Mouse (Mus musculus): ENCODE measurements around the gene Ptprk. TPM values are rescaled to one million over a fixed set of nuclear protein-coding genes. Genes with fewer than 3 reads are reported as not detected.

Ptprk gene
- total and polyA plus RNA-seq, 2 experiments from 2014 or later = 25.4 to 43.4 TPM

DNA sequence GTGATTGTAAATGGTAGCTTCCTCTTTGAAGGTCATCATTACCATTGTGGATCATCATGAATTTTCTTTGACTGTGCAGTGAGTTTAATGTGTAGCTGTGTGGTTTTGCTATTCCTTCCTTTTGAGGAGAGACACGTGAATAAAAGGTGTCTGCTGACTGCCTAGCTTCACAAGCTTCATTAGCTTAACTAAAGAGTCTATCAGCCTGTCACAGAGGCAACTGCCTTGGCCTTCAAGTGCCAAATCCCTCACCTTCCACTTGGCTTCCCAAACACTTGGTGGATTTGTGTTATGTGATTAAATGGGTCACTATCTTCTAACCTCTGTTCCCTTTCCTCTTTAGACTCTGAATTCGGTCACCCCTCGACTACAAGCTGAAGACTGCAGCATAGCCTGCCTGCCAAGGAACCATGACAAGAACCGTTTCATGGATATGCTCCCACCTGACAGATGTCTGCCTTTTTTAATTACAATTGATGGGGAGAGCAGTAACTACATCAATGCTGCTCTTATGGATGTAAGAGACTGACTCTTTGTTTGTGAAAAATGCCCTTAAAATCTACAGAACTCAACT is 512.0 kb downstream of the Ptprk start:
- Histone ChIP-seq H3K4me3 (ENCODE audit: low read depth, low read length) (no peak overlapping the region), H3K9me3 (ENCODE audit: low read length) (no peaks in the 10 kb centered on the region), H3K36me3 (ENCODE audit: insufficient read depth, low read length) (peaks cover 2% of the 10 kb centered on the region; the same call in 1 of the 2 replicates), H3K4me2 (ENCODE audit: low read depth, low read length, poor library complexity, severe bottlenecking) (no peak overlapping the region), H3K9ac (replicated peaks; ENCODE audit: low read length, poor library complexity, severe bottlenecking) (no peak overlapping the region), H3K4me1 (ENCODE audit: insufficient read depth, low read length) (no peaks in the 10 kb centered on the region), H3K27me3 (ENCODE audit: insufficient read depth, low read length) (no peaks in the 10 kb centered on the region), H3K27ac (ENCODE audit: low read depth, low read length) (no peak overlapping the region)
- DNase-seq (ENCODE audit: low spot score) = peak; percentile 47
- no peak for ATAC-seq (ENCODE audit: low FRiP score)
- 58% methylated on average over 4 of the region's 4 CpGs for WGBS
- no peak for TF ChIP-seq CTCF (IDR thresholded peaks at IDR 0.05)

DNA sequence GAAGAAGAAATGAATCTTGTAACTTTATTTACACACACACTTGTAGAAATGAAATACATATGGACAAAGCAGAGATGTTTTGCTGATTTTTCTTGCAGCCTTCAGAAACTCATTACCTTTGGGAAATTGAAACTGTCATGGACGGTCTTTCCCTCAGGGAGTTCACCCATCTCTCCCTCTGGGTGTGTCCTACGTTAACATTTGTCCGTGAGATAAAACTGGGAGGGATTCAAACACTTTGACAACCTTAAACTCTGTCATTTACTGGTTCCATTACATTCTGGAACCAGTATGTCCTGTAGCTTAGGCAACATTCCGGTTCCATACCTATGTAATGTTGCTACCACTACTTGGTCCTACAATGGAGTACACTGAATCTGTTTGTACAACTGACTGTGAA is 513.8 kb downstream of the Ptprk start:
- ATAC-seq (ENCODE audit: low FRiP score) (no peak), DNase-seq (ENCODE audit: low spot score) (no peak)
- no peak overlapping the region for H3K4me2 ChIP-seq (ENCODE audit: low read depth, low read length, poor library complexity, severe bottlenecking)
- H3K9me3 ChIP-seq (ENCODE audit: low read length) = no peaks in the 10 kb centered on the region
- H3K36me3 ChIP-seq (ENCODE audit: insufficient read depth, low read length) = no peaks in the 10 kb centered on the region
- TF ChIP-seq CTCF (IDR thresholded peaks at IDR 0.05) = no peak
- no peak overlapping the region for H3K27ac ChIP-seq (ENCODE audit: low read depth, low read length)
- H3K9ac ChIP-seq (replicated peaks; ENCODE audit: low read length, poor library complexity, severe bottlenecking) = no peak overlapping the region
- no peaks in the 10 kb centered on the region for H3K4me1 ChIP-seq (ENCODE audit: insufficient read depth, low read length)
- no peaks in the 10 kb centered on the region for H3K27me3 ChIP-seq (ENCODE audit: insufficient read depth, low read length)
- WGBS = 93% methylated on average over 4 of the region's 4 CpGs
- H3K4me3 ChIP-seq (ENCODE audit: low read depth, low read length) = no peak overlapping the region

DNA sequence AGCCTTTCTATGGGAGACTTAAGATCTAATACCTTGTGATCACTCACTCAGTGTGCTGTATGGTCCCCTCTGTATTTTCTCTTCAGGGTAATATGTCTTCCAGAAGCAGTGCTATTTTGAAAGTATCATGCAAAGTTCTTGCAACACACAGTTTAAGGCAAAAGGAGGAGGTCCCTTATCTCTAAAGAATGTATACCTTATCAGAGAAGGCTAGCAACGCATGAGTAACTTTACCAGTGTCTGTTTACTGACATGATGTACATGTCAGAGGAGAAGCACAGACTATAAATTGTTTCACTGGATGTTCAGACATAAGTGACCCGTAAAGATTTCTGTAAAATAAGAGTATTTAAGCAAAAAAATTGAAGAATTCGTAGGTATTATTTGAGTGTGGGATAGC is 516.2 kb downstream of the Ptprk start:
- no peak for TF ChIP-seq CTCF (IDR thresholded peaks at IDR 0.05)
- no peak overlapping the region for H3K9ac ChIP-seq (replicated peaks; ENCODE audit: low read length, poor library complexity, severe bottlenecking)
- H3K9me3 ChIP-seq (ENCODE audit: low read length) = no peaks in the 10 kb centered on the region
- H3K36me3 ChIP-seq (ENCODE audit: insufficient read depth, low read length) = no peaks in the 10 kb centered on the region
- WGBS = 92% methylated on average over 3 of the region's 3 CpGs
- no peak overlapping the region for H3K4me2 ChIP-seq (ENCODE audit: low read depth, low read length, poor library complexity, severe bottlenecking)
- no peak overlapping the region for H3K4me3 ChIP-seq (ENCODE audit: low read depth, low read length)
- H3K27ac ChIP-seq (ENCODE audit: low read depth, low read length) = no peak overlapping the region
- DNase-seq (ENCODE audit: low spot score) = no peak
- H3K4me1 ChIP-seq (ENCODE audit: insufficient read depth, low read length) = no peaks in the 10 kb centered on the region
- H3K27me3 ChIP-seq (ENCODE audit: insufficient read depth, low read length) = no peaks in the 10 kb centered on the region
- no peak for ATAC-seq (ENCODE audit: low FRiP score)

DNA sequence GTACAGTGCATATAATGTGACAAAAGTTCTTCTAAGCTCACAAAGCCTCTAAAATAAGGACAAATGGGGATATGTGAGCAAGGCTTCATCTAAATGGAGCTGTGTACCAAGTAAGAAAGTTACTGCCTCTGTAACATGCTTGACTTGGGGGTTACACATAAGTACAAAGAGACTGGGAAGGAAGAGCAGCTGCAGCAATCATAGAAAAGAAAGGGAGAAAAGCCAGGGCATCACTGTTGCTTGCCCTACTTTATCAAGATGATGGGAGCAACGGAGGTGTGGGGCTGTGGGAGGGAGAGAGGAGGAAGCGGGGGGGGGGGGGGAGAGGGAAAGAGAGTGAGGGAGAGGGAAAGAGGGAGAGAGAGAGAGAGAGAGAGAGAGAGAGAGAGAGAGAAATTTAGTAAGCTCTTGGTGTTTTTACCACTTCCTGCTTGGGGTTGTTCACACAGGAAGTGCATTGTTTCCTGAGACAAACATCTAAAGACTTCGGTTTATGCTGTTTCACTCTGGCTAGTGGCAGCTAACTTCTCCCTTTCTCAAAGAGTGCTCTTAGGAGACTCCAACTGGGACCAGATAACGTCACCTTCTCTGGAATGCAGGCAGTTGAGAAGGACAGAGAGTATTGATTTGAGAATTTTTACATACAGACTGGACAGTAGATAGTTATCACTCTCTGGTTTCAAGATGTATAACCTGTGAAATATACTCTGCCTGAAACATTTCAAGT is 519.1 kb downstream of the Ptprk start:
- WGBS = 76% methylated on average over 3 of the region's 4 CpGs
- Histone ChIP-seq H3K4me2 (ENCODE audit: low read depth, low read length, poor library complexity, severe bottlenecking) (no peak overlapping the region), H3K9ac (replicated peaks; ENCODE audit: low read length, poor library complexity, severe bottlenecking) (no peak overlapping the region), H3K27me3 (ENCODE audit: insufficient read depth, low read length) (no peaks in the 10 kb centered on the region), H3K9me3 (ENCODE audit: low read length) (no peaks in the 10 kb centered on the region), H3K36me3 (ENCODE audit: insufficient read depth, low read length) (no peaks in the 10 kb centered on the region), H3K27ac (ENCODE audit: low read depth, low read length) (no peak overlapping the region), H3K4me1 (ENCODE audit: insufficient read depth, low read length) (no peaks in the 10 kb centered on the region), H3K4me3 (ENCODE audit: low read depth, low read length) (no peak overlapping the region)
- ATAC-seq (ENCODE audit: low FRiP score) (no peak), DNase-seq (ENCODE audit: low spot score) (no peak)
- no peak for TF ChIP-seq CTCF (IDR thresholded peaks at IDR 0.05)

DNA sequence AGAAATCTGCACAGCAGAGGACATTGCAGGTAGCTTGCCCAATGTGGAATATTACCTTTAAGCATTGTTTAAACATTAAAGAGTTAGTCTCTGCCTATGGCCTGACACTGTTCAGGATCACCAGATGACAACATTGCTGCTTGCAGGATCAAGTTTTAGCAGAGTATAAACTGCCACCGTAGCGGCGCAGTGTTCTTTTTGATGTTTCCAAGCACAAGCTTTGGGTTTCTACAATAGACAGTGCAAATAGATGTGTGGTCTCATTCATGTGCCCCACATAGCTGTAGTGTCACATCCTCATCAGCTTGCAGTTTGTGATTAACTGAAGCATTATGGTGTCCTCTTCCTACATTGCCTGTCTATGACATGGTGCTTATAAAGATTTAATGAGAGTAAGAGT is 522.3 kb downstream of the Ptprk start:
- Histone ChIP-seq H3K4me3 (ENCODE audit: low read depth, low read length) (no peak overlapping the region), H3K27me3 (ENCODE audit: insufficient read depth, low read length) (no peaks in the 10 kb centered on the region), H3K4me1 (ENCODE audit: insufficient read depth, low read length) (no peaks in the 10 kb centered on the region), H3K4me2 (ENCODE audit: low read depth, low read length, poor library complexity, severe bottlenecking) (no peak overlapping the region), H3K36me3 (ENCODE audit: insufficient read depth, low read length) (no peaks in the 10 kb centered on the region), H3K9me3 (ENCODE audit: low read length) (no peaks in the 10 kb centered on the region), H3K9ac (replicated peaks; ENCODE audit: low read length, poor library complexity, severe bottlenecking) (no peak overlapping the region), H3K27ac (ENCODE audit: low read depth, low read length) (no peak overlapping the region)
- WGBS = 89% methylated on average over 3 of the region's 3 CpGs
- TF ChIP-seq CTCF (IDR thresholded peaks at IDR 0.05) = no peak
- no peak for DNase-seq (ENCODE audit: low spot score)
- ATAC-seq (ENCODE audit: low FRiP score) = no peak

DNA sequence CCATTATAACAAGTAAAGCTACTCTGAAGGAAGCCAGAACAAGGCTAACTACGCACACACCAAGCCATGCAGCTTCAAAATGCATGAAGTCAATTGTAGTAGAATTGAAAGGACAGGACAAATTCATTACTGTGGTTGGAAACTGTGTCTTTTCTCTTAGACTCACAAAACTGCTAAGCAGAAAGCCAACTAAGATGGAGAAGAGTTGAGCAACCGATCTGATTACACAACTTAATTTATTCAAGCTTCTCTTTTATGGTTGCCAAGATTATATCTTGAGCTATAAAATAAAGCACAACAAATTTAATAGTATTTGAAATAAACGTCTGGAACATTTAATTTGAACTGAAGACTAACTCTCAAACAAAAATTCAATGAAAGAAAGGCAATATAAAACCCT is 534.5 kb downstream of the Ptprk start:
- DNase-seq (ENCODE audit: low spot score) (no peak), ATAC-seq (ENCODE audit: low FRiP score) (no peak)
- Histone ChIP-seq H3K4me2 (ENCODE audit: low read depth, low read length, poor library complexity, severe bottlenecking) (no peak overlapping the region), H3K27ac (ENCODE audit: low read depth, low read length) (no peak overlapping the region), H3K4me1 (ENCODE audit: insufficient read depth, low read length) (no peaks in the 10 kb centered on the region), H3K36me3 (ENCODE audit: insufficient read depth, low read length) (no peaks in the 10 kb centered on the region), H3K9me3 (ENCODE audit: low read length) (no peaks in the 10 kb centered on the region), H3K9ac (replicated peaks; ENCODE audit: low read length, poor library complexity, severe bottlenecking) (no peak overlapping the region), H3K27me3 (ENCODE audit: insufficient read depth, low read length) (no peaks in the 10 kb centered on the region), H3K4me3 (ENCODE audit: low read depth, low read length) (no peak overlapping the region)
- 82% methylated on average over 3 of the region's 3 CpGs for WGBS
- no peak for TF ChIP-seq CTCF (IDR thresholded peaks at IDR 0.05)
